Mouse (Mus musculus) cerebellum, adult 2 months (tissue): ENCODE measurements around the gene 1700086D15Rik. TPM values are rescaled to one million over a fixed set of nuclear protein-coding genes. Genes with fewer than 3 reads are reported as not detected.

ENCODE experiments used
- DNase-seq, 2 experiments: peaks; one replicate each; pipeline ENCODE4 v3.0.0; 2021
- H3K27ac ChIP-seq: fragments of 200-500 bp; 2 replicates; pipeline ENCODE4 v1.5.1; 2012; ENCODE audit warnings: low read length, control low read depth, inconsistent platforms; ENCODE audit not compliant: insufficient read depth
- H3K27me3 ChIP-seq: fragments of 200-500 bp; 2 replicates; pipeline ENCODE4 v1.6.1; 2012; ENCODE audit warnings: inconsistent platforms, mild to moderate bottlenecking, low read length, moderate library complexity; ENCODE audit not compliant: control insufficient read depth, insufficient read depth
- H3K4me1 ChIP-seq: fragments of 200-500 bp; 2 replicates; pipeline ENCODE4 v1.6.1; 2011; ENCODE audit warnings: low read length; ENCODE audit not compliant: control insufficient read depth, insufficient read depth
- H3K4me3 ChIP-seq: fragments of 200-500 bp; replicated peaks from 2 replicates; pipeline ENCODE3; 2011; ENCODE audit warnings: mild to moderate bottlenecking, low read depth, low read length, control low read depth; ENCODE audit not compliant: insufficient read depth
- CTCF ChIP-seq: fragments of 200-500 bp; IDR thresholded peaks from 2 replicates; pipeline ENCODE4 v1.5.1; 2011; ENCODE audit warnings: low read depth, mild to moderate bottlenecking, control low read depth, low read length, moderate library complexity, borderline replicate concordance; ENCODE audit not compliant: insufficient read depth
- POLR2A ChIP-seq: fragments of 200-500 bp; IDR thresholded peaks from 2 replicates; pipeline ENCODE4 v1.6.1; 2011; ENCODE audit warnings: low read length, control low read depth, borderline replicate concordance; ENCODE audit not compliant: insufficient read depth
- WGBS: fragments of 180-500 bp; shearing (Covaris S2); methylation state at CpG from one replicate; pipeline ENCODE4 v1.1.7; 2018; 5-methylcytosine and 5-hydroxymethylcytosine counted together
- polyA plus RNA-seq: library from polyadenylated mRNA; depleted of rRNA; stranded (reverse); fragments of >200 nt; gene quantifications from 2 replicates; pipeline ENCODE4 v1.2.3, GENCODE M21; 2012

1700086D15Rik gene
- polyA plus RNA-seq, 1 experiment, result 1.6 TPM

DNA sequence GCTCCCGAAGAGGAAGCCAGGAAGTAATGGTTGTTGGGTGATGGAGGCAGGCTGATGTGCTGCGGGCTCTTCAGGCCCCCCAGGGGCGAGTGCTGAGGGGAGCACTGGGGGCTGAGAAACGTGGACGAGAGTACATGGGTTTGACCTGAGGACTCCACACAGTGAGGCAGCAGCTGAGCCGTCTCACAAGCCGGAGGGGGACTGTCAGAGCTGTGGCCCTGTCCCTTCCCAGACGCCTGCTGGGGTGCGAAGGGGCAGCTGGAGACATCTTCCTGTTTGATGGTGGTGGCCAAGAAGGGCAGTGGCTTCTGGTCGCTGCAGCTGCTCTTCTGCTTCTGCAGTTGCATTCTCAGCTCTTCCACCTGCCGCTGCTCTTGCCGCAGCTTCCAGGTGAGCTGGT, 27.3 kb upstream of the 1700086D15Rik start:
- no peak for TF ChIP-seq CTCF
- no peak for TF ChIP-seq POLR2A
- Histone ChIP-seq H3K4me3 (no peak overlapping the region), H3K27me3 (no peaks in the 10 kb centered on the region), H3K27ac (no peak overlapping the region), H3K4me1 (no peaks in the 10 kb centered on the region)
- WGBS, result 82% methylated on average over 12 of the region's 12 CpGs
- no peak for DNase-seq

DNA sequence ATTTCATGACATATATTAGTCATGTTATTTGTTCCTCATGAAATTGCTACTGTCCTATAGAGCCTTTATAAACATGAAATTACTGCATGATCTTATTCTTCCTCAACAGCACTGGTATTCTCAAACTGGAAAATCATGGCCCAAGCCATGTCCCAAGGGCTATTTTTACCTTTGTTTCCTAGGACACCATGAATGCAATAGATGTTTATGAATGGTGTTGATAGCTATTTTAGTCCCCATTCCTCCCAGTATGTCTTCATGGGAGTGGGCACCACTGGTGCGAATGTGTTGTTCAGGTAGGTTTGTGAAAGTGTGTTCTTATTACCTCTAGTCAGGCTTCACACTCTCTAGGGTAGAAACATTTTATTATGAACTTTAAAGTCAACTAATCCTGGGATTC, 25.4 kb upstream of the 1700086D15Rik start:
- Histone ChIP-seq H3K4me1 (no peaks in the 10 kb centered on the region), H3K27me3 (no peaks in the 10 kb centered on the region), H3K27ac (no peak overlapping the region), H3K4me3 (no peak overlapping the region)
- no peak for DNase-seq
- no peak for TF ChIP-seq CTCF
- TF ChIP-seq POLR2A, result no peak
- WGBS, result 100% methylated on average over 1 of the region's 1 CpGs

DNA sequence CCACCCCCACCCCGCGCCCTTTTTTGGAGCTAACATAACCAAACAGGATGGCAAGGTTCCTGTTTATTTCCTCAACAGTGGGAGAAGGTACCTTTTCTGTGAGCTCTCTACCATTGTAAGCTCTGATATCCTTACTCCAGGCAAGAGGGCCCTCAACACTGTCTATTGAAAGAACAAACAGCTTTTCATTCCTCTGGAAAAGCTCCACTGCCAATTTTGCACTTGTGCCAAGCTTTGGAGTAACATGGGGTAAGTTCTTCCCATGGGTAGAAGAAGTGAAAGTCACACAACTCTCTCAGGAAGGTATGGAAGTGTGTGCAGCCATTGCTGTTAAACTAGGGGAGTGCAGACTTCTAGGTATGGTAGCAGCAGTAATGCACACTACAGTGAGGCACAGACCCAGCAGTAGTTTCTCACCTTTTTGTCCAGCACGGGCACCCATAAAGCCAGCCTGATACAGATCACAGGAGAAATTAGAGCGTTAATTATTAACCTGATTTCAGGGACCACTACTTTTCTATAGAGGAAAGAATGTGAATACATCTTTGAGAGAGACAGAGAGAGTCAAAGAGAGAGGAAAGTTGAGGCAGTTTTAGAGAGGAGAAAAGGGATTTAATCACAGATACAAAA, 10.5 kb upstream of the 1700086D15Rik start:
- Histone ChIP-seq H3K4me1 (no peaks in the 10 kb centered on the region), H3K27ac (no peak overlapping the region), H3K27me3 (no peaks in the 10 kb centered on the region; the same call in 1 of the 2 replicates), H3K4me3 (no peak overlapping the region)
- TF ChIP-seq POLR2A (no peak), CTCF (no peak)
- 89% methylated on average over 4 of the region's 4 CpGs for WGBS
- DNase-seq, result no peak

DNA sequence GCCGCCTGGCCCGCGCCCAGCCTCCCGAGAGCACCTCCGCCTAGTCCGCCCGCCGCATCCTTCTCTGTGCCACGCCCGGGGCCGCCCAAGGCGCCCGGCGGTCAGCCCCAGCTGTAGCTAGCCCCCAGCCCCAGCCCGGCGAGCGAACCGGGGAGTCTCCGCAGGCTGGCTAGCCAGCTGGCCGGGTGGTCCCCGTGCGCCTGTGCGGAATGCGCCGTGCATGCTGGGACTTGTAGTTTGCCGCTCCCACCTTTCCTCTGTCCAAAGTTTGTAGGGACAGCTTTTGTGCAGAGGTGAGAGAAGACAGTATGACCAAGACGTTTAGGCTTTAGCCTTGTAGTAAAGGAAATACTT, 3.1 kb upstream of the 1700086D15Rik start, which contains the start of gene Arhgap44:
Arhgap44 (minus strand) TSS at position 195 of the 354 bp plus-strand sequence.
- peaks cover 9% of the 10 kb centered on the region; the same call in 1 of the 2 replicates for H3K4me1 ChIP-seq
- WGBS, result under 1% methylated on average over 27 of the region's 27 CpGs
- peak; percentile 73; the same call in 1 of the 2 replicates for TF ChIP-seq POLR2A
- no peak for TF ChIP-seq CTCF

DNA sequence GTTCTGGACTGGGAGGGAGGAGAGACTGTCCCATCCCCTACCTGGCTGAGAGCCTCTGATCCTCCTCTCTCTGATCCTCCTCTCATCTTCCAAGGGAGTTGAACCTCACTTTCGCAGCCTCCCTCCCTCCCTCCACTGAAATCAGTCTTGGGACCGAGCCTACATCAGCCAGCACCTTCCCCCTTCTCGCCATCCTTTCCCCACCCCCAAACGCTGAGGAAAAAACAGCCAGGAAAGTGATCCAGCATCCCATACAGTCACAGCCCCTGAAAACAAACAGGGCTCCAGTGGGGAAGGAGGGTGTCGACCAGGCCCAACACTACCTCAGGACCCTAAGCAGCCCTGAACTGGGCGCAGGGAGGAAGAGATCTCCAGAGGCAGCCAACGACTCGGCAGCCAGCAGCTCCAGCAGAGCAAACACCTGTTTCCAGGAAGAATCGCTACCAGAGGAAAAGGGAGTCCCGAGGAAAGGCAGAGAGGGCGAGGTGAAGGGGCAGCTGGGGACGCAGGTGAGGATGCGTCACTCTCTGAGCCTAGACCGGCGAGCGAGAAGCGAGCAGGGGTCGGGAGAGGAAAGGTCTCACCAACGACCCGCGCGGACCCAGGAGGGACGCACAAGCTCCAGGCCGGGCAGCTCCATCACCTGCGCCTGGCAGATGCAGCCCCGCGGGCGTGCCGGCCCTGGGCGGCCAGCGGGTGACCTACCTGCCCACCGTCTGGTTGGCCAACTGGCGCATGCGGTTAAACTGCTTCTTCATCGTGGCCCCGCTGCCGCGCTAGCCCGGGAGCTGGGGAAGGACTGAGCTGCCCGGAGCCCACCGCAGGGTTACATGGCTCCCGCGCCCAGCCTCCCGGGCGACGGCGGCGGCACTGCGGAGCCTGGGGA, 2.4 kb upstream of the 1700086D15Rik start:
- Histone ChIP-seq H3K27ac (peak overlapping the region; percentile 93), H3K4me1 (peaks cover 15% of the 10 kb centered on the region), H3K4me3 (peak overlapping the region; percentile 92), H3K27me3 (no peaks in the 10 kb centered on the region)
- TF ChIP-seq CTCF, result no peak
- TF ChIP-seq POLR2A, result 0 out of 2 replicates have a peak, but pooled peaks have one; percentile 10
- peak; percentile 80 to 81 for DNase-seq
- under 1% methylated on average over 49 of the region's 49 CpGs for WGBS

More for the DNA sequence above, 3.1 kb upstream of the 1700086D15Rik start, which contains the start of gene Arhgap44:
- Histone ChIP-seq H3K4me3 (peak within 1 kb of the TSS; percentile 92), H3K27me3 (no peaks in the 10 kb centered on the region), H3K27ac (peak within 1 kb of the TSS; percentile 93)
- DNase-seq, result peak; percentile 83

DNA sequence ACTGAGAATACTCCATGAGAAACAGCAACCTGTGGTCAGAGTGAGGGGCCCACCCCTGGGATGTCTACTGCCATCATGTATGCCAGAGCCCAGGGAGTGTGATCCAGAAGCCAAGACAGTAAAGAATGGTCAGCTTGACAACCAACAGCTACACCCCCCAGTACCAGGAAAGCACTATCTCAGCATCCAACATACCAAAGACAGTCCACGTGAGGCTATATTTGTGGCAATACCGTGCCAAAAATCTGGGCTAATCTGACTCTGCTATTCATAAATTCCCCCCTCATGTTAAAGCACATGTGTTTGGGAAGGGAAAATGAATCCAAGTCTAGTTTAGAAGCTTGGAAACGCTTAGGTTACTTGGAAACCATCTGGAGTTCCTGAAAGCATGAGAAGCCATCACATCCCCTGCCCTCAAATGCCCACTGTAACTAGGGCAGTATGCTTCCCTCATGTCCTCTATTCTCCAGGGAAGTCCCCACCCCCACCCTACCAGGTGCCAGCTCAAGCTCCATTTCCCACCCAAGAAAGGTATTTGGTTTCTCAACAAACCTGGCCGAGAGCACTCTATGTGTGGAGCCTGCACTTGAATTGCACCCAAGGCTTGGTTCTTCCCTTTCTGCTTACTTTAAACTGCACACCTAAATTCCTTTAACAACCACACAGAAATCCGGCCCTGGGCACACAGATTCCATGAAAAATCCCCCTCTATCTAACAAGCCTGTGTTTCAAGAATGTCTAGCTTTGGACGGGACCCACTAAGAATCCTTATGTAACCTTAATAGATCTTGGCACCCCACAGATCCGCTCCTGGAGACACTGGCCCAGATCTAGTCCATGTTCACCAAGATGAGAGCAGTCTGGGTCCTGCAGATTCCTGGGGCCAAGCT, 1.5 kb upstream of the 1700086D15Rik start:
- DNase-seq, result no peak
- H3K27ac ChIP-seq, result peak overlapping the region; percentile 93
- no peaks in the 10 kb centered on the region for H3K27me3 ChIP-seq
- peaks cover 15% of the 10 kb centered on the region for H3K4me1 ChIP-seq
- no peak for TF ChIP-seq POLR2A
- no peak for TF ChIP-seq CTCF
- 5% methylated on average over 7 of the region's 7 CpGs for WGBS
- peak overlapping the region; percentile 92 for H3K4me3 ChIP-seq

DNA sequence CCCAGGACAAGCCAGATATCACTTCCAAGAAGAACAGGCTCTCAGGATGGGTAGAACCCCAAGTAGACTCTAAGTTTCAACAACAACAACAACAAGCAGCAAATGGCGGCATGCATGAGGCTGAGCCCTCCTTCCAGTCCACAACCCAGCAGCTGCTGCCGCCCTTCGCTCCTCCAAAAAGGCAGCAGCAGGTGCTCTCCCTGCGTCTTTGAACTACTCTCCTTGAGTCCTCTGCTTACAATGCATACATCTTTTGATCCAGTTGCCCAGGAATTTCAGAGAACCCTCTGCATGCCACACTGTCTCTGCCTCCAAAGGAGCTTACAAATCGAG, 1.1 kb downstream of the 1700086D15Rik start:
- Histone ChIP-seq H3K27ac (no peak overlapping the region), H3K27me3 (no peaks in the 10 kb centered on the region), H3K4me1 (peaks cover 22% of the 10 kb centered on the region), H3K4me3 (no peak overlapping the region)
- no peak for DNase-seq
- TF ChIP-seq CTCF (no peak), POLR2A (no peak)
- WGBS, result 92% methylated on average over 5 of the region's 5 CpGs

DNA sequence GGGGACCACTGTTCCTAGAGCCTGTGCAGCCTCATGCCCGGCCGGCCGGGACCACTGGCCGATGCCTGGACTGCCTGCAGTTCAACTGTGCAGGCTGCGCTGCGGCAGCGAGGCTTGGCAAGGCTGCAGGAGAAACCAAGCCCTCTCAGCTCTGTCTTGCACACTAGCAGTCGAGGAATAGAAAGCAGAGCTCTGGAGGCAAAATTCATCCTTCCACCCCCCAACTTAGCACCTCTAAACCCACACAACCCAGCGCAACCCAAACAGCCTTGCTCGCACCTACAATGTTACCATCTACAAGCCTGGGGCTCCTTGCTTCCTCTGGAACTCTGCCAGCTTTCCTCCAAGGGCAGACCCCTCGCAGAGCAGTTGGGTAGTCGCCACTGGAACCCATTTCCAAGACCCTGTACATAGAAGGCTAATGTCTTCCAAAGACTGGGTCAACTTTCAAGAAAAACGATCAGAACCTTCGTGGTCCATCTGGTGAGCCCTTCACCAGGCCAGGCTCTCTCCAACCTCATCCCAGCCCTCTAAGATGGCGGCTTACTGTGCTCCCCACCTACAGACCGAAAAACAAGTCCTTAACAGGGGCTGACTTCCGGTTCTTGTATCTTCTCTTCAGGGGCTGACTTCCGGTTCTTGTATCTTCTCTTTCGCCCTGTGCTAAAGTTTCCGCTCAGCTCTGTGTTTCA, 1.6 kb downstream of the 1700086D15Rik start:
- WGBS, result 51% methylated on average over 20 of the region's 20 CpGs
- DNase-seq, result peak in 1 of 2 experiments; percentile 42

More for the DNA sequence above, 1.6 kb downstream of the 1700086D15Rik start:
- TF ChIP-seq CTCF (no peak), POLR2A (no peak)
- H3K27me3 ChIP-seq, result no peaks in the 10 kb centered on the region
- peak overlapping the region; percentile 7 for H3K4me3 ChIP-seq
- no peak overlapping the region for H3K27ac ChIP-seq
- peaks cover 24% of the 10 kb centered on the region for H3K4me1 ChIP-seq
